Mouse (Mus musculus): ENCODE measurements around the gene Endog. TPM values are rescaled to one million over a fixed set of nuclear protein-coding genes. Genes with fewer than 3 reads are reported as not detected.
"Not testable (repeated sequence)": the region's sequence is repeated elsewhere in the genome, so short reads cannot be mapped to it uniquely, and the experiment has no call there.

Endog gene
- polyA plus RNA-seq (2017; shearing (Covaris generic)): 1 to 10 TPM; 1.5 to 3.4 (median 3.4) TPM

GRCm38 (mm10) chr2:30171371-30171996 is at the start of gene Endog:
Gene Endog, plus strand, starts transcription at chr2:30171493.
- ATAC-seq: peak; percentile 91

- no peak for ATAC-seq
Measured at GRCm38 (mm10) chr2:30122766-30123165, 48.5 kb upstream of the Endog start.

GRCm38 (mm10) chr2:30123729-30124471 is 47.4 kb upstream of the Endog start:
- peak; percentile 59 for ATAC-seq

- ATAC-seq: peak; percentile 80
Measured at GRCm38 (mm10) chr2:30124472-30125274, 46.6 kb upstream of the Endog start, which contains the start of gene Zer1. Gene Zer1, minus strand, starts transcription at chr2:30124585.

GRCm38 (mm10) chr2:30128789-30129188 is 42.5 kb upstream of the Endog start:
- no peak for ATAC-seq

- no peak for ATAC-seq
Measured at GRCm38 (mm10) chr2:30130156-30130555, 41.1 kb upstream of the Endog start.

- not testable (repeated sequence) for ATAC-seq
Measured at GRCm38 (mm10) chr2:30131240-30131639, 40.1 kb upstream of the Endog start.

- no peak for ATAC-seq
Measured at GRCm38 (mm10) chr2:30132801-30133612, 38.3 kb upstream of the Endog start.

GRCm38 (mm10) chr2:30133613-30134377 is 37.5 kb upstream of the Endog start, which contains the start of gene Tbc1d13:
Gene Tbc1d13, plus strand, starts transcription at chr2:30133746.
- ATAC-seq: peak; percentile 95

- no peak for ATAC-seq
Measured at GRCm38 (mm10) chr2:30134378-30134711, 36.9 kb upstream of the Endog start.

GRCm38 (mm10) chr2:30134928-30135620 is 36.2 kb upstream of the Endog start:
- ATAC-seq: no peak

- ATAC-seq: no peak
Measured at GRCm38 (mm10) chr2:30136458-30136857, 34.8 kb upstream of the Endog start.

GRCm38 (mm10) chr2:30140021-30140420 is 31.3 kb upstream of the Endog start:
- not testable (repeated sequence) for ATAC-seq

GRCm38 (mm10) chr2:30144436-30144835 is 26.9 kb upstream of the Endog start:
- ATAC-seq: no peak

GRCm38 (mm10) chr2:30147466-30147865 is 23.8 kb upstream of the Endog start:
- ATAC-seq: no peak

- no peak for ATAC-seq
Measured at GRCm38 (mm10) chr2:30151840-30152239, 19.5 kb upstream of the Endog start.

GRCm38 (mm10) chr2:30152616-30153015 is 18.7 kb upstream of the Endog start:
- ATAC-seq: no peak

GRCm38 (mm10) chr2:30159871-30160270 is 11.4 kb upstream of the Endog start:
- ATAC-seq: not testable (repeated sequence)

GRCm38 (mm10) chr2:30161809-30162208 is 9.5 kb upstream of the Endog start:
- ATAC-seq: peak; percentile 41

- ATAC-seq: no peak
Measured at GRCm38 (mm10) chr2:30164340-30164932, 6.9 kb upstream of the Endog start.
